Mouse (Mus musculus) kidney, adult 2 months (tissue): ENCODE data around the gene Pbx4. TPM values are rescaled to one million over a fixed set of nuclear protein-coding genes. Genes with fewer than 3 reads are reported as not detected.

Source experiments
- DNase-seq: peaks from one replicate; pipeline ENCODE4 v3.0.0; 2021
- H3K27ac ChIP-seq: fragments of 200-500 bp; 2 replicates; pipeline ENCODE4 v1.5.1; 2012; ENCODE audit warnings: low read depth, low read length, control low read depth, inconsistent platforms; ENCODE audit not compliant: insufficient read depth
- H3K27me3 ChIP-seq: fragments of 200-500 bp; replicated peaks from 2 replicates; pipeline ENCODE4 v1.6.1; 2012; ENCODE audit warnings: mild to moderate bottlenecking, moderate library complexity, low read length, inconsistent platforms; ENCODE audit not compliant: control insufficient read depth, insufficient read depth
- H3K36me3 ChIP-seq: fragments of 200-500 bp; 2 replicates; pipeline ENCODE4 v1.6.1; 2012; ENCODE audit warnings: mild to moderate bottlenecking, moderate library complexity, low read length, inconsistent platforms; ENCODE audit not compliant: control insufficient read depth, insufficient read depth
- H3K4me1 ChIP-seq: fragments of 200-500 bp; 2 replicates; pipeline ENCODE4 v1.6.1; 2011; ENCODE audit warnings: low read length; ENCODE audit not compliant: control insufficient read depth, insufficient read depth
- H3K4me3 ChIP-seq: fragments of 200-500 bp; 2 replicates; pipeline ENCODE4 v1.5.1; 2011; ENCODE audit warnings: mild to moderate bottlenecking, low read depth, low read length, control low read depth; ENCODE audit not compliant: insufficient read depth
- CTCF ChIP-seq: fragments of 200-500 bp; conservative IDR thresholded peaks from 2 replicates; pipeline ENCODE4 v1.5.1; 2011; ENCODE audit warnings: low read depth, mild to moderate bottlenecking, control low read depth, low read length, moderate library complexity, mixed read lengths; ENCODE audit not compliant: insufficient read depth, insufficient read length
- POLR2A ChIP-seq: fragments of 200-500 bp; IDR thresholded peaks from one replicate; pipeline ENCODE4 v1.6.1; 2011; ENCODE audit warnings: low read depth, low read length, control low read depth
- WGBS: fragments of 180-500 bp; shearing (Covaris S2); methylation state at CpG from one replicate; pipeline ENCODE4 v1.1.7; 2018; 5-methylcytosine and 5-hydroxymethylcytosine counted together
- polyA plus RNA-seq: library from polyadenylated mRNA; depleted of rRNA; stranded (reverse); fragments of >200 nt; gene quantifications from 2 replicates; pipeline ENCODE4 v1.2.3, GENCODE M21; 2012

The Pbx4 gene
- polyA plus RNA-seq, 1 experiment, result 3.6 TPM

- Histone ChIP-seq H3K27me3 (no peaks in the 10 kb centered on the region), H3K4me1 (no peaks in the 10 kb centered on the region), H3K36me3 (peaks cover 6% of the 10 kb centered on the region), H3K27ac (no peak overlapping the region), H3K4me3 (no peak overlapping the region)
- WGBS, result 93% methylated on average over 7 of the region's 7 CpGs
- DNase-seq, result no peak
- TF ChIP-seq POLR2A (no peak), CTCF (no peak)
These were observed 28.9 kb upstream of the Pbx4 start for GRCm38 (mm10) chr8:69803366-69803765.

GRCm38 (mm10) chr8:69804537-69804936 lies 27.8 kb upstream of the Pbx4 start:
- DNase-seq, result no peak
- Histone ChIP-seq H3K4me1 (no peaks in the 10 kb centered on the region; the same call in 1 of the 2 replicates), H3K36me3 (peaks cover 6% of the 10 kb centered on the region), H3K27ac (no peak overlapping the region), H3K4me3 (no peak overlapping the region), H3K27me3 (no peaks in the 10 kb centered on the region)
- 90% methylated on average over 6 of the region's 6 CpGs for WGBS
- TF ChIP-seq CTCF (no peak), POLR2A (no peak)

GRCm38 (mm10) chr8:69805086-69805485 lies 27.2 kb upstream of the Pbx4 start:
- Histone ChIP-seq H3K27ac (no peak overlapping the region), H3K4me1 (no peaks in the 10 kb centered on the region; the same call in 1 of the 2 replicates), H3K4me3 (no peak overlapping the region), H3K36me3 (peaks cover 3% of the 10 kb centered on the region), H3K27me3 (no peaks in the 10 kb centered on the region)
- WGBS, result 95% methylated on average over 10 of the region's 10 CpGs
- TF ChIP-seq POLR2A (no peak), CTCF (no peak)
- no peak for DNase-seq

- no peak overlapping the region for H3K4me3 ChIP-seq
- DNase-seq, result no peak
- peaks cover 2% of the 10 kb centered on the region; the same call in 1 of the 2 replicates for H3K36me3 ChIP-seq
- no peak overlapping the region for H3K27ac ChIP-seq
- WGBS, result 84% methylated on average over 9 of the region's 9 CpGs
- no peaks in the 10 kb centered on the region for H3K27me3 ChIP-seq
- H3K4me1 ChIP-seq, result no peaks in the 10 kb centered on the region; the same call in 1 of the 2 replicates
- TF ChIP-seq POLR2A (no peak), CTCF (no peak)
These were observed 26.8 kb upstream of the Pbx4 start for GRCm38 (mm10) chr8:69805491-69805890.

- TF ChIP-seq POLR2A, result no peak
- TF ChIP-seq CTCF, result no peak
- Histone ChIP-seq H3K36me3 (peaks cover 2% of the 10 kb centered on the region; the same call in 1 of the 2 replicates), H3K27ac (no peak overlapping the region), H3K4me3 (no peak overlapping the region), H3K27me3 (no peaks in the 10 kb centered on the region), H3K4me1 (no peaks in the 10 kb centered on the region; the same call in 1 of the 2 replicates)
- 95% methylated on average over 5 of the region's 5 CpGs for WGBS
- no peak for DNase-seq
These were observed 25.1 kb upstream of the Pbx4 start for GRCm38 (mm10) chr8:69807236-69807635.

- TF ChIP-seq CTCF (no peak), POLR2A (no peak)
- H3K36me3 ChIP-seq, result peaks cover 2% of the 10 kb centered on the region; the same call in 1 of the 2 replicates
- peak; percentile 87 for DNase-seq
- H3K27me3 ChIP-seq, result no peaks in the 10 kb centered on the region
- WGBS, result 6% methylated on average over 27 of the region's 28 CpGs
- H3K4me3 ChIP-seq, result peak within 1 kb of the TSS; percentile 76
- H3K27ac ChIP-seq, result no peak within 1 kb of the TSS
- H3K4me1 ChIP-seq, result no peaks in the 10 kb centered on the region; the same call in 1 of the 2 replicates
These were observed 24.0 kb upstream of the Pbx4 start, which contains the start of gene Gmip for GRCm38 (mm10) chr8:69808094-69808863. Gene Gmip (plus strand): TSS chr8:69808679.

GRCm38 (mm10) chr8:69808864-69809403 lies 23.4 kb upstream of the Pbx4 start:
- H3K27ac ChIP-seq, result no peak overlapping the region
- 3% methylated on average over 23 of the region's 23 CpGs for WGBS
- peaks cover 2% of the 10 kb centered on the region; the same call in 1 of the 2 replicates for H3K36me3 ChIP-seq
- peak overlapping the region; percentile 76 for H3K4me3 ChIP-seq
- no peak for DNase-seq
- H3K4me1 ChIP-seq, result no peaks in the 10 kb centered on the region; the same call in 1 of the 2 replicates
- no peak for TF ChIP-seq CTCF
- TF ChIP-seq POLR2A, result no peak
- H3K27me3 ChIP-seq, result no peaks in the 10 kb centered on the region
